Comparison of ENCODE assay signal across 8 mouse cellular contexts in genomic region chr8:54493110-54493509, GRCm38 (mm10). TPM values are rescaled to one million over a fixed set of nuclear protein-coding genes. Genes with fewer than 3 reads are reported as not detected.
DNase-seq lines count a peak whose midpoint lies in the region; ATAC-seq and TF ChIP-seq lines count a peak whose summit lies in the region.

No protein-coding gene starts in this region.

- no peak for ATAC-seq in liver, embryonic 12.5 days
- ATAC-seq in forebrain, embryonic 12.5 days (ENCODE audit: low FRiP score), result peak; percentile 27; the same call in 1 of the 2 replicates
- ATAC-seq in midbrain, postnatal 0 days (ENCODE audit: low FRiP score), result no peak

- H3K9me3 ChIP-seq in liver, embryonic 12.5 days (replicated peaks), result no peaks in the 10 kb centered on the region
- no peaks in the 10 kb centered on the region for H3K9me3 ChIP-seq in MEL (replicated peaks; ENCODE audit: insufficient read depth, low read length)
- H3K9me3 ChIP-seq in forebrain, embryonic 12.5 days, result no peaks in the 10 kb centered on the region
- no peaks in the 10 kb centered on the region for H3K9me3 ChIP-seq in midbrain, postnatal 0 days (ENCODE audit: low read length)

- no peaks in the 10 kb centered on the region; the same call in 1 of the 2 replicates for H3K27me3 ChIP-seq in liver, embryonic 12.5 days (replicated peaks)
- peaks cover 2% of the 10 kb centered on the region in 2 experiments; a peak in 1 of 4 replicates for H3K27me3 ChIP-seq in MEL (ENCODE audit: control insufficient read depth in 1 of 2, insufficient read depth in 2 of 2, low read length in 2 of 2)
- H3K27me3 ChIP-seq in forebrain, embryonic 12.5 days, result peaks cover 9% of the 10 kb centered on the region
- H3K27me3 ChIP-seq in midbrain, postnatal 0 days (ENCODE audit: insufficient read depth, low read length), result no peaks in the 10 kb centered on the region

- no peaks in the 10 kb centered on the region for H3K4me1 ChIP-seq in liver, embryonic 12.5 days
- H3K4me1 ChIP-seq in MEL (ENCODE audit: control insufficient read depth in 1 of 2, insufficient read depth in 2 of 2, low read length in 2 of 2), result peaks cover 0 to 4% of the 10 kb centered on the region in 2 experiments; a peak in 1 of 4 replicates
- H3K4me1 ChIP-seq in forebrain, embryonic 12.5 days, result no peaks in the 10 kb centered on the region
- H3K4me1 ChIP-seq in midbrain, postnatal 0 days (ENCODE audit: insufficient read depth, low read length), result no peaks in the 10 kb centered on the region

- no peak overlapping the region for H3K9ac ChIP-seq in liver, embryonic 12.5 days
- no peak overlapping the region for H3K9ac ChIP-seq in MEL (ENCODE audit: control insufficient read depth, low read depth, low read length, poor library complexity, severe bottlenecking)
- no peak overlapping the region for H3K9ac ChIP-seq in forebrain, embryonic 12.5 days
- no peak overlapping the region for H3K9ac ChIP-seq in midbrain, postnatal 0 days (replicated peaks; ENCODE audit: low read length, poor library complexity, severe bottlenecking)

- H3K36me3 ChIP-seq in liver, embryonic 12.5 days, result no peaks in the 10 kb centered on the region
- H3K36me3 ChIP-seq in MEL (ENCODE audit: control insufficient read depth in 1 of 2, insufficient read depth in 2 of 2, low read length in 2 of 2), result peaks cover 0 to 2% of the 10 kb centered on the region in 2 experiments; a peak in 1 of 4 replicates
- H3K36me3 ChIP-seq in forebrain, embryonic 12.5 days (replicated peaks), result no peaks in the 10 kb centered on the region
- H3K36me3 ChIP-seq in midbrain, postnatal 0 days (ENCODE audit: insufficient read depth, low read length), result no peaks in the 10 kb centered on the region

- peak; percentile 70 to 84 (median 81) for TF ChIP-seq CTCF in MEL (IDR thresholded peaks at IDR 0.05 in 2 of 3, conservative IDR thresholded peaks at IDR 0.05 in 1 of 3; ENCODE audit: control insufficient read depth in 1 of 3, insufficient read depth in 1 of 3, low read depth in 2 of 3, low read length in 3 of 3, poor library complexity in 1 of 3, severe bottlenecking in 1 of 3)
- peak; percentile 94 for TF ChIP-seq CTCF in midbrain, postnatal 0 days (IDR thresholded peaks at IDR 0.05)

- no peak overlapping the region for H3K27ac ChIP-seq in liver, embryonic 12.5 days
- H3K27ac ChIP-seq in MEL (ENCODE audit: control insufficient read depth, low read depth, low read length), result no peak overlapping the region
- no peak overlapping the region for H3K27ac ChIP-seq in forebrain, embryonic 12.5 days
- no peak overlapping the region for H3K27ac ChIP-seq in midbrain, postnatal 0 days (ENCODE audit: low read depth, low read length)

- no peak overlapping the region for H3K4me2 ChIP-seq in liver, embryonic 12.5 days
- H3K4me2 ChIP-seq in forebrain, embryonic 12.5 days, result no peak overlapping the region
- no peak overlapping the region for H3K4me2 ChIP-seq in midbrain, postnatal 0 days (ENCODE audit: low read depth, low read length, poor library complexity, severe bottlenecking)

- 8% methylated on average over 6 of the region's 6 CpGs for WGBS in liver, embryonic 12.5 days (ENCODE audit: insufficient replicate concordance)
- 16% methylated on average over 6 of the region's 6 CpGs for WGBS in forebrain, embryonic 12.5 days
- WGBS in large intestine, adult 2 months, result 6% methylated on average over 6 of the region's 6 CpGs
- 14% methylated on average over 6 of the region's 6 CpGs for WGBS in midbrain, postnatal 0 days

- TF ChIP-seq RAD21 in MEL (IDR thresholded peaks at IDR 0.05; ENCODE audit: low read depth, low read length), result peak; percentile 78

- TF ChIP-seq POLR2A in MEL (IDR thresholded peaks at IDR 0.05; ENCODE audit: control insufficient read depth in 1 of 2, insufficient read depth in 1 of 2, low read depth in 1 of 2, low read length in 2 of 2, poor library complexity in 1 of 2), result no peak

- no peak for TF ChIP-seq EP300 in MEL (IDR thresholded peaks at IDR 0.05; ENCODE audit: low read depth in 1 of 2, low read length in 2 of 2)

- no peak overlapping the region for H3K4me3 ChIP-seq in liver, embryonic 12.5 days
- peak overlapping the region in 1 of 2 experiments; percentile 18; a peak in 2 of 4 replicates for H3K4me3 ChIP-seq in MEL (ENCODE audit: control insufficient read depth in 1 of 2, insufficient read depth in 1 of 2, low read depth in 2 of 2, low read length in 2 of 2)
- H3K4me3 ChIP-seq in forebrain, embryonic 12.5 days (replicated peaks), result no peak overlapping the region
- H3K4me3 ChIP-seq in midbrain, postnatal 0 days (ENCODE audit: low read depth, low read length), result no peak overlapping the region

- peak; percentile 50 for DNase-seq in liver
- DNase-seq in MEL (ENCODE audit: low read depth, low spot score), result peak; percentile 85
- DNase-seq in c-Kit-positive CD71-negative TER-119-negative erythroid progenitor cells, embryonic 14.5 days (ENCODE audit: low read depth), result peak; percentile 64
- peak; percentile 44 for DNase-seq in large intestine, adult 2 months (ENCODE audit: low read depth, low spot score)
- peak; percentile 87 for DNase-seq in midbrain, postnatal 0 days (ENCODE audit: low spot score)
- peak; percentile 55 for DNase-seq in thymus, postnatal 4 days

- H3K79me2 ChIP-seq in MEL (ENCODE audit: control insufficient read depth, insufficient read depth, low read length, poor library complexity), result no peaks in the 10 kb centered on the region

TF ChIP-seq in MEL, 35 proteins besides CTCF, POLR2A, EP300 and RAD21:
- TF ChIP-seq ZNF384 (IDR thresholded peaks at IDR 0.05; ENCODE audit: low read depth, low read length) (no peak), USF2 (IDR thresholded peaks at IDR 0.05; ENCODE audit: borderline replicate concordance in 1 of 2, insufficient read depth in 1 of 2, low read depth in 1 of 2, low read length in 2 of 2) (no peak), USF1 (IDR thresholded peaks at IDR 0.05; ENCODE audit: low read depth, low read length) (no peak), MXI1 (IDR thresholded peaks at IDR 0.05; ENCODE audit: low read depth, low read length) (no peak), MAX (IDR thresholded peaks at IDR 0.05; ENCODE audit: low read length) (no peak), TBP (IDR thresholded peaks at IDR 0.05; ENCODE audit: low read depth, low read length) (no peak), MAZ (IDR thresholded peaks at IDR 0.05; ENCODE audit: low read depth, low read length) (no peak), POLR2AphosphoS2 (IDR thresholded peaks at IDR 0.05; ENCODE audit: low read length) (no peak), ZC3H11A (IDR thresholded peaks at IDR 0.05; ENCODE audit: low read depth, low read length) (peak; percentile 66), JUND (IDR thresholded peaks at IDR 0.05; ENCODE audit: low read depth, low read length) (no peak), E2F4 (IDR thresholded peaks at IDR 0.05; ENCODE audit: borderline replicate concordance, low read depth, low read length) (no peak), SMC3 (IDR thresholded peaks at IDR 0.05; ENCODE audit: low read depth, low read length) (peak; percentile 81)
TF ChIP-seq in MEL: peak in this region for 2.

RNA-seq across cellular contexts. Expression of gene Asb5, which starts 36.3 kb away (rescaled TPM):
- 3.0 and 4.1 TPM in 2 replicates for polyA plus RNA-seq in liver, embryonic 12.5 days (2016; fragmentation: Nextera tagmentation; extraction: Ambion mirVana)
- total RNA-seq in MEL (2012; rRNA removed), result 0.27 TPM in 1 of 2 replicates, not detected in the other
- 1 to 10 TPM in 1 of 2 experiments, not detected in 1; 1.4 TPM for polyA plus RNA-seq in MEL (2012; ENCODE audit: insufficient read depth in 1 of 2, insufficient read length in 2 of 2, low read depth in 1 of 2, low replicate concordance in 2 of 2, missing spikeins in 1 of 2)
- polyA plus RNA-seq in forebrain, embryonic 12.5 days (2016; fragmentation: Nextera tagmentation; extraction: Ambion mirVana), result 6.3 and 7.6 TPM in 2 replicates
- polyA plus RNA-seq in large intestine, adult 2 months (2012; rRNA removed), result 0.32 and 0.80 TPM in 2 replicates
- 1.1 and 14.6 TPM in 2 replicates for total RNA-seq in midbrain, postnatal 0 days (2014; rRNA removed)
- polyA plus RNA-seq in midbrain, postnatal 0 days (2015; fragmentation: Nextera tagmentation; extraction: Ambion mirVana), result 10.7 and 11.4 TPM in 2 replicates

RNA-seq across cellular contexts. Expression of gene Spcs3, which starts 36.7 kb away (rescaled TPM):
- polyA plus RNA-seq in liver, embryonic 12.5 days (2016; fragmentation: Nextera tagmentation; extraction: Ambion mirVana), result 97.5 and 97.7 TPM in 2 replicates
- 69.0 and 69.7 TPM in 2 replicates for total RNA-seq in MEL (2012; rRNA removed)
- polyA plus RNA-seq in MEL (2012; ENCODE audit: insufficient read depth in 1 of 2, insufficient read length in 2 of 2, low read depth in 1 of 2, low replicate concordance in 2 of 2, missing spikeins in 1 of 2), result 100 to 1,000 TPM in 1 of 2 experiments, 10 to 100 TPM in 1; 78.0 to 140 TPM
- 85.9 and 88.2 TPM in 2 replicates for polyA plus RNA-seq in forebrain, embryonic 12.5 days (2016; fragmentation: Nextera tagmentation; extraction: Ambion mirVana)
- polyA plus RNA-seq in large intestine, adult 2 months (2012; rRNA removed), result 18.6 and 23.7 TPM in 2 replicates
- total RNA-seq in midbrain, postnatal 0 days (2014; rRNA removed), result 31.8 and 39.3 TPM in 2 replicates
- polyA plus RNA-seq in midbrain, postnatal 0 days (2015; fragmentation: Nextera tagmentation; extraction: Ambion mirVana), result 33.4 and 33.9 TPM in 2 replicates
